Mouse (Mus musculus) kidney, embryonic 15.5 days (tissue): ENCODE data around the gene Dach1. TPM values are rescaled to one million over a fixed set of nuclear protein-coding genes. Genes with fewer than 3 reads are reported as not detected.

Source experiments
- ATAC-seq: fragments of 200-750 bp; cut with Nextera tagmentation; replicated peaks from 2 replicates; pipeline ENCODE4 v1.8.0; 2017; ENCODE audit warnings: moderate TSS enrichment; ENCODE audit not compliant: low FRiP score
- H3K27ac ChIP-seq: fragments of 300-500 bp; sonication (generic); 2 replicates; pipeline ENCODE4 v1.5.1; 2015; ENCODE audit warnings: mild to moderate bottlenecking, inconsistent platforms
- H3K27me3 ChIP-seq: fragments of 300-500 bp; sonication (generic); 2 replicates; pipeline ENCODE4 v1.6.1; 2015; ENCODE audit warnings: inconsistent platforms
- H3K36me3 ChIP-seq: fragments of 300-500 bp; sonication (generic); 2 replicates; pipeline ENCODE4 v1.6.1; 2015; ENCODE audit warnings: inconsistent platforms
- H3K4me1 ChIP-seq: fragments of 300-500 bp; sonication (generic); 2 replicates; pipeline ENCODE4 v1.6.1; 2015; ENCODE audit warnings: inconsistent platforms
- H3K4me2 ChIP-seq: fragments of 300-500 bp; sonication (generic); 2 replicates; pipeline ENCODE4 v1.6.1; 2015; ENCODE audit warnings: moderate library complexity, mild to moderate bottlenecking, inconsistent platforms
- H3K4me3 ChIP-seq: fragments of 300-500 bp; sonication (generic); replicated peaks from 2 replicates; pipeline ENCODE4 v1.5.1; 2015; ENCODE audit warnings: mild to moderate bottlenecking, inconsistent platforms
- H3K9ac ChIP-seq: fragments of 300-500 bp; sonication (generic); 2 replicates; pipeline ENCODE4 v1.6.1; 2015; ENCODE audit warnings: mild to moderate bottlenecking, inconsistent platforms
- H3K9me3 ChIP-seq: fragments of 300-500 bp; sonication (generic); replicated peaks from 2 replicates; pipeline ENCODE4 v1.6.1; 2016; ENCODE audit warnings: inconsistent platforms
- WGBS: fragments of 180-500 bp; shearing (Covaris S2); methylation state at CpG from one replicate; pipeline ENCODE4 v1.1.7; 2015; ENCODE audit warnings: mixed read lengths; 5-methylcytosine and 5-hydroxymethylcytosine counted together
- polyA plus RNA-seq: library from polyadenylated mRNA; unstranded; fragments of >200 nt; fragmentation: Nextera tagmentation; extraction: Ambion mirVana; gene quantifications from 2 replicates; pipeline ENCODE4 v1.2.1, GENCODE M21; 2015

The Dach1 gene
- polyA plus RNA-seq, 1 experiment from 2014 or later = 18.9 TPM

GRCm38 (mm10) chr14:97813557-97813956 lies 356.0 kb downstream of the Dach1 start:
- Histone ChIP-seq H3K9ac (no peak overlapping the region), H3K4me3 (no peak overlapping the region), H3K4me2 (no peak overlapping the region), H3K4me1 (no peaks in the 10 kb centered on the region), H3K36me3 (peaks cover 9% of the 10 kb centered on the region; the same call in 1 of the 2 replicates), H3K9me3 (no peaks in the 10 kb centered on the region), H3K27me3 (no peaks in the 10 kb centered on the region), H3K27ac (no peak overlapping the region)
- WGBS = 71% methylated on average over 11 of the region's 11 CpGs
- no peak for ATAC-seq

GRCm38 (mm10) chr14:97795385-97795952 lies 374.1 kb downstream of the Dach1 start:
- Histone ChIP-seq H3K27me3 (no peaks in the 10 kb centered on the region), H3K9me3 (no peaks in the 10 kb centered on the region), H3K36me3 (no peaks in the 10 kb centered on the region), H3K4me2 (no peak overlapping the region), H3K4me3 (no peak overlapping the region), H3K9ac (no peak overlapping the region), H3K27ac (no peak overlapping the region), H3K4me1 (0 out of 2 replicates have a peak, but pooled peaks cover 2% of the 10 kb centered on the region)
- 65% methylated on average over 5 of the region's 5 CpGs for WGBS
- ATAC-seq = 0 out of 2 replicates have a peak, but pooled peaks have one; percentile 74

GRCm38 (mm10) chr14:97774135-97774767 lies 395.3 kb downstream of the Dach1 start:
- peak; percentile 90 for ATAC-seq
- H3K4me2 ChIP-seq = no peak overlapping the region
- H3K36me3 ChIP-seq = no peaks in the 10 kb centered on the region
- no peak overlapping the region for H3K9ac ChIP-seq
- 58% methylated on average over 2 of the region's 2 CpGs for WGBS
- peak overlapping the region; percentile 84 for H3K27ac ChIP-seq
- 0 out of 2 replicates have a peak, but pooled peaks cover 3% of the 10 kb centered on the region for H3K4me1 ChIP-seq
- no peak overlapping the region for H3K4me3 ChIP-seq
- no peaks in the 10 kb centered on the region for H3K27me3 ChIP-seq
- peaks cover 12% of the 10 kb centered on the region for H3K9me3 ChIP-seq

- WGBS = 75% methylated on average over 4 of the region's 4 CpGs
- Histone ChIP-seq H3K9ac (no peak overlapping the region), H3K4me3 (no peak overlapping the region), H3K4me1 (no peaks in the 10 kb centered on the region), H3K4me2 (no peak overlapping the region), H3K36me3 (no peaks in the 10 kb centered on the region), H3K27ac (no peak overlapping the region), H3K9me3 (no peaks in the 10 kb centered on the region), H3K27me3 (no peaks in the 10 kb centered on the region)
- ATAC-seq = no peak
Observed at GRCm38 (mm10) chr14:97754400-97754799, 415.2 kb downstream of the Dach1 start.

GRCm38 (mm10) chr14:97753973-97754372 lies 415.6 kb downstream of the Dach1 start:
- Histone ChIP-seq H3K9me3 (no peaks in the 10 kb centered on the region), H3K4me3 (no peak overlapping the region), H3K9ac (no peak overlapping the region), H3K4me1 (no peaks in the 10 kb centered on the region), H3K4me2 (no peak overlapping the region), H3K27me3 (no peaks in the 10 kb centered on the region), H3K27ac (no peak overlapping the region), H3K36me3 (no peaks in the 10 kb centered on the region)
- WGBS = 90% methylated on average over 2 of the region's 2 CpGs
- no peak for ATAC-seq

GRCm38 (mm10) chr14:97743252-97743651 lies 426.3 kb downstream of the Dach1 start:
- ATAC-seq = no peak

GRCm38 (mm10) chr14:97742785-97743184 lies 426.8 kb downstream of the Dach1 start:
- Histone ChIP-seq H3K4me2 (no peak overlapping the region), H3K9ac (no peak overlapping the region), H3K36me3 (no peaks in the 10 kb centered on the region), H3K27ac (no peak overlapping the region), H3K9me3 (no peaks in the 10 kb centered on the region), H3K27me3 (no peaks in the 10 kb centered on the region), H3K4me1 (no peaks in the 10 kb centered on the region), H3K4me3 (no peak overlapping the region)
- ATAC-seq = no peak
- 52% methylated on average over 4 of the region's 4 CpGs for WGBS

More at GRCm38 (mm10) chr14:97743252-97743651, 426.3 kb downstream of the Dach1 start:
- Histone ChIP-seq H3K4me2 (no peak overlapping the region), H3K36me3 (no peaks in the 10 kb centered on the region), H3K4me1 (no peaks in the 10 kb centered on the region), H3K27me3 (no peaks in the 10 kb centered on the region), H3K9me3 (no peaks in the 10 kb centered on the region), H3K27ac (no peak overlapping the region), H3K9ac (no peak overlapping the region), H3K4me3 (no peak overlapping the region)
- 91% methylated on average over 2 of the region's 2 CpGs for WGBS
